Mouse (Mus musculus) adrenal gland, postnatal 4 days (tissue): ENCODE measurements around the gene Evc. TPM values are rescaled to one million over a fixed set of nuclear protein-coding genes. Genes with fewer than 3 reads are reported as not detected.
A peak's percentile ranks its signal among the peaks of the same experiment; 100 is the strongest.

Source experiments
- DNase-seq, 2 experiments: peaks; one replicate each; pipeline ENCODE4 v3.0.0; 2021 to 2022; ENCODE audit warnings: low spot score in 2 of 2, mixed read lengths in 2 of 2
- total RNA-seq, 2 experiments: library from RNA; stranded (reverse); gene quantifications; 2 replicates each; pipeline ENCODE4 v1.2.3; 2021

Gene Evc
- total RNA-seq, 2 experiments from 2014 or later = 21.0 to 23.9 TPM

DNA sequence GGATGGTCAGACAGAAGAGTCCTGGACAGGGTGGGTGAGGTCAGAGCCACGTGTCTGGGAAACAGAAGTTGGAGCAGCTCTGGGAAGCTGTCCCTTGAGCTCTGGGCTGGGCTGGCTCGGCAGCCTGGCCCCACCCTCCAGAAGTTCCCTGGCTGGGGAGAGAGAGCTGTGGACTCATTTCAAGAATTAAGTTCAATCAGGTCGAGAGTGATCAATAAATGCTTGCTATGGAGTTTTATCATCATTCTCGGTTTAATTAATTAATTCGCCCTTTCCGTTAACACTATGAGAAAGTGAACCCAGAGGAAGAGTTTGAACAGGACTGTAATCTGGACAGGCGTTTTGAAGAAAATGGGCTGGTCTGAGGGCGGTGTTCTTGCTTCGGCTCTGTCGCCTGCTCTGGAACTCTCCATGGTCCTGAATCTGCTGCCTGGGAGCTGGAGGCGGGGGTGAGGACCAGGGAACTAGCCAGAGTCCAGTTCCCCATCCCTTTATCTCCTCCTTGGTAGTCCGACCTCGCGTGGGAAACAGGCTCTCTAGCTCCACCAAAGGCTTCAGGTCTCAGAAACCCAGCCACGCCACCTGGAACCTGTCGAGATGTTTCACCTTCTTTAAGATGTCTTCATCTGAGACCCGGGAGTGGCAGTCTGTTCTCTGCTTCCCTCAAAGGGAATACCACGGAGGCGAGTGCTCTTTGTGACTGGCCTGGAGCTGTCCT is 93.4 kb downstream of the Evc start:
- peak; percentile 43 to 59 for DNase-seq

DNA sequence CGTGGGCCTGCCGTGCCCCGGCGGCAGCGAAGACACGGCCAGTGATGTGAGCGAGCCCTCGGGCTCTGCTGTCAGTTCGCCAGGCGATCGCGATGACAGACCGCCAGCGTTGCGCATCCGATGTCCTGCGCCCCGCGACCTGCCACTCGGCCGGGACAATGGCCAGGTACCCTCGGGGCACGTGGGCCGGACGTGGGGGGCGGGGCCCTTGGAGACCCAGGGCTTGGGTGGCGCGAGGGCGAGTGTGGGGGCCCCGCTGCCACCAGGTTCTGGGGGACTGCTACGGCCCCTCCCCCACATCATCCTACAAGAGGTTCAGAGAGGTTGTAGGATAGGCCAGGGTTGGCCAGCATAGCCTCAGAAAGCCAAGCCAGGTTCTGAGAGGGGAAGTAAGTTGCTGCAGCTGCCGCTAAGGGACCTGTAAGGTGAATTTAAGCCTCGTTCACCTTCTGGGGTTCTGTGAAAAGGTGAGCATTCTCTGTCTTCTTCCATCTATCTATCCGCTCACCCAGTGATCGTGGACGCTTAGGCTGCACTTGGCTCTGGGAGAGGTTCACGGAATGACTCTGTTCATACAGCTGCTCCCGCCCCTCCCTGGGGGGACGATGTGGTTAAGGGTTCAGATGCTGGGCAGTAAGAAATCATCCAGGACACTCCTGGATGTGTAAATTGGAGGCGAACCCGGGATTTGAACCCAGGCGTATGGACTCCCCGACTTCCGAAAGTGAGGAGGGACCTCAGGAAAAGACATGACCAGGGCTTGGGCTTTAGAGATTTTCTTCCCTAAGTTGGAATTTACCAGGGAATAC is 94.1 kb downstream of the Evc start:
- DNase-seq = no peak

DNA sequence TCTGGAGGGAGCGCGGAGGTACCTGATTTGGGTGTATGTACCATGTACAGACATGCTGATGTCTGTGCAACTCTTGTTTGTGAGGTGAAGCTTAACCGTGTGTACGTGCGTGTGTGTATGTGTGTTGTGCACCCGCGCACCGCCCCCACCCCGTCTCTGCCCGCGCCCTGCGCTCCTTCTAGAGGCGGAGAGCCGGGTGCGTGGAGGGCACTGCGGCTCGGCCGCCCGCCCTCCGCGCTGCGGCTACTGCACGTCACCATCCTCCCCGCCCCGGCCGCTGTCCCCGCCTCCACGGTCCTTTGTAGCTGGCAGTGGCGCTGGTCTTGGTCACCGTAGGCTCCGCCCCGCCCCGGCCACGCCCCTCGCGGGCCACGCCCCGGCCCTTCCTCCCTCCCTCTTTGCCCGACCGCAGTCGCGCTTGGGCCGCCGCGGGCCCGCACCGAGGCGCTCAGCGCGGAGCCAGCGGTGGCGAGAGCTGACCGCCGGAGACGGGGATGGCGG is 95.0 kb downstream of the Evc start, which contains the start of gene Crmp1:
Gene Crmp1 (plus strand): TSS at position 290 of the 501 bp plus-strand sequence.
- DNase-seq = peak in 1 of 2 experiments; percentile 7

DNA sequence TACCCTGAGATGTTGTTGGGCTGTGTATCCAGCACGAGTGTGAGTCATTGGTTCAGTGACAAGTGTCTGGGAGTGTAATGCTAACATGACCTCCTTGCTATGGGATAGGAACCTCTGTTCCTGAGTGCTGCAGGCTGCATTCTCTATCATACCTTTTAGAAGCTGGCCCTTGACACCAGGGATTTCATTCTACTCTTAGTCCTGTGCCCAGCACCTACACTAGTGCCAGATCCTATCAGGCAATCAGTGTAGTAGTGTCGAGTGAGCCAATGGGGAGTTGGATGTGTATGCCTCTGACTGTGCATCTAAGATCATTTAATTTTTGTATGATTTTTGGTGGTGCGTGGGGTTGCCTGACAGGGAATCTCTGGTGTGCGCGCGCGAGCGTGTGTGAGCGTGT is 95.5 kb downstream of the Evc start:
- no peak for DNase-seq

DNA sequence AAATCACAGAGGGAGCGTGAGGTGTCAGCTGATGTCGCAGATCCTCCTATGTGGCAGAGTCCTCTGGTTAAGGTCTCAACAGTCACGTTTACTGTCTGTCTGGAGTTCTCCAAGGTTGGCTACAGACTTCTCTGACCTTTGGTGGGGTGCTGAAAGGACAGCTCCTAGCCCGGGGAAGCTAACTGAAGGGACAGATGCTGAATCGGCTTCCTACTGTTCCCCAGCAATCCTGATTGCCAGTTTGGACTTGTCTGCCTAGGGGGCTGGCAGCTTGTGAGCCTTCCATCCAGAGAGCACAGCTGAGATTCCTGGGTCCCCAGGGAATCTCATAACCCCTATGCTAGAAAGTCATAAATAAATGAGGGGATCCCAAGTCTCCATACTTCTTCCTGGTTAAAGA is 96.1 kb downstream of the Evc start:
- no peak for DNase-seq

Other genes starting within 250 kb of the Evc start
- 10 to 100 TPM; 34.1 to 41.3 TPM for gene Crmp1, start 95.0 kb downstream of the Evc start, total RNA-seq
- 10 to 100 TPM; 25.0 to 30.4 TPM for gene Evc2, start 1.6 kb upstream of the Evc start, total RNA-seq